Mouse (Mus musculus): ENCODE results near the gene Hist1h3e. TPM values are rescaled to one million over a fixed set of nuclear protein-coding genes. Genes with fewer than 3 reads are reported as not detected.
"Not testable (repeated sequence)": the region's sequence is repeated elsewhere in the genome, so short reads cannot be mapped to it uniquely, and the experiment has no call there.

Hist1h3e gene
- total RNA-seq, 2 experiments from 2014 or later, result 39.8 to 44.6 TPM

DNA sequence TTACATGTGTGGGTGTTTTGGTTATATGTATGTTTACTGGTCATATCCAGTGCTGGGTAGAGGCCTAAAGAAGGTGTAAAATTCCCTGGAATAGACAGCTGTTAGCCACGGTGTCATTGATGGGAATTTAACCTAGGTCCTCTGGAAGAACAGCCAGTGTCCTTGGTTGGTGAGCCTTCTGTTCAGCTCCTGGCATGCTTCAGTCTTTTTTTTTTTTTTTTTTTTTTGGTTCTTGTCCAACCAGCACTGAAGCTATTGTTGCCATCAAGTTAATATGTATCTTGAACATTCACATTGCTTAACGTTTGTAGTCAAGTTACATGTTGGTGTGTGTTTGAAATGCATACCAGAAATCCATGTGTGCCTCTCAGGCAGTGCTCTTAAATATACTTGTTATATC lies 2.3 kb upstream of the Hist1h3e start:
- DNase-seq (ENCODE audit: low spot score in 2 of 2), result no peak

DNA sequence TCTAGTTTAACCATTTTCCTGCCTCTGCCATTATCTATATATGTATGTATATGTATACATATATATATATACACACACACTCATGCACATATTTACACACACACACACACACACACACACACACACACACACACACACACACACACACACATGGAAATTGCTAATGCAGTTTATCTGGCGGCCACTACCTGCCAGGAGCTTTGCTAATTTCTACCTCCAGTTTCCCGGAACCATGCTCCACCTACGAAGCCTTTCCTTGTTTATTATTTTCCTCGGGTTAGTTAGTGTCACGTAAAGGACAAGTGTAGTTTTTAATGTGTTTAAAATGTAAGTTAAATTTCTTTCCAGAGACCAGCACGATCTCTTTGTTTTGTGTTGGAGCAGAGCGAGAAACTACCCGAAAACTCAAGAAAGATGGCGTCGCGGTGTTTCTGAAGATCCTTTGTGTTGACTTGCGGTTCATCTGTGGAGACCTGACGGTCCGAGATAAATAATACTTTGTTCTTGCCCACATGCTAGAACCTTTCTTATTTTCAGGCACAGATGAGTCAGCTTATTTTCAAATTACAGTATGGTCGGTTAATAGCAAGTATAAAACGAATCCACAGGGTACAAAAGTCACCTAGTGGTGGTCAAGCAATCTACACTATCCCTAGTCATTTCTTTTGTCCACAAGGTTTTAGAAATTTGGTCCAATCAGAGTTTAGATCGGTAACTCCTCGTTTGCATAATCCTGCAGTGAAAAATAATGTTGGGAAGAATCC lies 712 bp upstream of the Hist1h3e start:
- DNase-seq (ENCODE audit: low spot score in 2 of 2), result peak in 1 of 2 experiments; percentile 66

DNA sequence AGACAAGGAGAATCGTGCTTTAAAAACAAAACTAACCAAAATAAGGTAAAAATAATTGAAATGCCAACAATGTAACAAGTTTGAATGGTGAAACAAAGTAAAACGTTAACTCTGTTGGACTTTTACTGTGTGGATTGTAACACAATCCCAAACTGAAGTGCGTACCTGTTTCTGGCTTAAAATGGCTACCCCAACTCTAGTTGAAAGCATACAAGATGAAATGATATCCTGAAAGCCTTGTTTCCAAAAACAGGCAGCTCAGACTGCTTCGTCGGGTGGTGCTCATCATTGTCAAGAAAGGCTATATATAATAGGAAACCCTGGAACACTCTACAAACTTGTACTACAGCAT lies 662 bp downstream of the Hist1h3e start:
- not testable (repeated sequence) for DNase-seq (ENCODE audit: low spot score in 2 of 2)

DNA sequence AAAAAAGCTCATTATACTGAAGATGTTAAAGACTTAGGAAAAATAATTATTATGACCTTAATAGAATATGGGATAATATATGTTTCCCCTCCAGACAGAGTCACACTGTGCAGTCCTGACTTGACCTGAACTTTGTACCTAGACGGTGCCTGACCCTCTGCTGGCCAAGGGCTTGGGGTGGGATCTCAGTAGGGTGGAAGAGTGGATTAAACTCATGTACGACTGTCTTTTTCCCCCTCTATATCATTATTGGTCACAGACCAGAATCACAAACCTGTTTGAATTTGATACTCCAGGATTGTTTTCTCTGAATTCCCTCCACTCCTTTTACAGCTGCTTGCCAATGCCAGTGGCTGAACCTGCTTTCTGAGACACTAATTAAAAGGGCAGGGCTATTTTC lies 1.5 kb downstream of the Hist1h3e start:
- not testable (repeated sequence) for DNase-seq (ENCODE audit: low spot score in 2 of 2)

DNA sequence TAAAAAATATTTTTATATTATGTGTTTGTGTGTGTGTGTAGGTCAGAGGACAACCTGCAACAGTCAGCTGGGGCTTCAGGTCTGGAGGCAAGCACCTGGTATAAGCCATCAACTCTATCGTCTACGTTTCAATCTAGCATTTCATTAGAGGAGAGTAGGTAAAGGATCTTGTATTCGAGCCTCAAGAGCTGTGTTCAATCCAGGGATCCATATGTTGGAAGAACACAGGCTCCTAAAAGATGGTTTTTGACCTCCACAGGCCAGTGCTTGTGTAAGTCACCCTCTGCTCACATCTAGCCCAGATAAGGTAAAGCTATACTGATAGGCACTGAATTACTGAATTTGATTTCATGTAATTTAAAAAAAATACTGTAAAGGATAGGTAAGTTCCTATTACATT lies 5.3 kb downstream of the Hist1h3e start:
- no peak for DNase-seq (ENCODE audit: low spot score in 2 of 2)

DNA sequence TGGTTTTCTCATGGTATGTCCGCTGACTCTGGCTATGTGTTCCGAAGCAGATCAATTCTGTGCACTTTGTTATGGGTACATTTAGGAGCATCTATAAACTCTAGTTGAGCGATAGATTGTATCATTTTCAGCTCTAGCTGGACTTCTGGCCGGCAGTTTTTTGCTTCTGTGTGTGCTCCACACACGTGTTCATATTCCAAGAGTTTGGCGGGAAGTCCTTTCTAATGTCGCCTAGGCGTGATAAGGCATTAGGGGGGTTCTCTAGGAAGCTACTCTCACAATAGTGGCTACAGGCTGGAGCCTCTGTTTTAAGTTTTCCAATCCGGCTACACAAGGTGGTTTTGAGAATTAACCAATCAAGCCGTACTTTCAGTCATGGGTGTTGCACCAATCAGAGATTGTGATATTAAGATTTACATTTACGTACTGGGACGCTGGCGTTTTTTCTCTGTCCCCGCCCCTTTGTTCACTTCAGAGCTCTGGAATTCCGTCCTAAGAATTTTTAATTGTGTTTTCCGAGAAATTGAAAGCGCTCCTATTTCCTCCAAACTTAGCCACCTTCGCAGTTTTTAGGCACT lies 6.2 kb downstream of the Hist1h3e start:
- DNase-seq (ENCODE audit: low spot score in 2 of 2), result peak; percentile 73 to 90

DNA sequence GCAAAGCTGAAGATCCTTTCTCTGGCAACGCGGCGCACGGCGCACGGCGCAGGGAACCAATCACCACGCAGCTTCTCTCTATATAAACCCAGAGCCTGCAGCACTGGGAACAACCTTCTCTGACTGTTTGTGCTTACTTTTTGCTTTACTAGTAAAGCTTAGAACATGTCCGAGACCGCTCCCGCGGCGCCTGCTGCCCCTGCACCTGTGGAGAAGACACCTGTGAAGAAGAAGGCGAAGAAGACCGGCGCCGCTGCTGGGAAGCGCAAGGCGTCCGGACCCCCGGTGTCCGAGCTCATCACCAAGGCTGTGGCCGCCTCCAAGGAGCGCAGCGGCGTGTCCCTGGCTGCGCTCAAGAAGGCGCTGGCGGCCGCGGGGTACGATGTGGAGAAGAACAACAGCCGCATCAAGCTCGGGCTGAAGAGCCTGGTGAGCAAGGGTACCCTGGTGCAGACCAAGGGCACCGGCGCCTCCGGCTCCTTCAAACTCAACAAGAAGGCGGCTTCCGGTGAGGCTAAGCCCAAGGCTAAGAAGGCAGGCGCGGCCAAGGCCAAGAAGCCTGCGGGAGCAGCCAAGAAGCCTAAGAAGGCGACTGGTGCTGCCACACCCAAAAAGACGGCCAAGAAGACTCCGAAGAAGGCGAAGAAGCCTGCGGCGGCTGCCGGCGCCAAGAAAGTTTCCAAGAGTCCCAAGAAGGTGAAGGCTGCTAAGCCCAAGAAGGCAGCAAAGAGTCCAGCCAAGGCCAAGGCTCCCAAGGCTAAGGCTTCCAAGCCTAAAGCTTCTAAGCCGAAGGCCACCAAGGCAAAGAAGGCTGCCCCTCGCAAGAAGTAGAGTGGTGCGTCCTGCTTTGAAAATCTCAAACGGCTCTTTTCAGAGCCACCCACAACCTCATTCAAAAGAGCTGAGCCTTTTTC lies 7.0 kb downstream of the Hist1h3e start:
- peak; percentile 73 to 90 for DNase-seq (ENCODE audit: low spot score in 2 of 2)

DNA sequence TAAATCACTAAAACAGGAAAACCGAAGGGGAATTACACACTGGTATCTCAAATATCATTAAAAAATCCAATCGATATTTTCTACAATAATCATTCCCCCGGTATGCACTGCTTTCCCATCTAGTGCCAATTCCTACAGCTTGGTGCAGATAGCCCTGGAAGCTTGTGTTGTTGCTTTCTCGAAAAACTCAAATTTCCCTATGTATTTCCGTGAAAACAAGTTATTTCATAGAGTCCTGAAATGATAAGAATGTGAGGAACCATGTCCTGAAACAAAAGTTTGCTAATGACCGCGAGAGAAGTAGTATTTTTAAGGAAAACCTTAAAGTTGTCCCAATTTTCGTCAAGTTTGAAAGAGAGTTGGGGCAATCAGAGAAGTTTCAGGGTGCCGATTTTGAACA lies 7.8 kb downstream of the Hist1h3e start:
- no peak for DNase-seq (ENCODE audit: low spot score in 2 of 2)

DNA sequence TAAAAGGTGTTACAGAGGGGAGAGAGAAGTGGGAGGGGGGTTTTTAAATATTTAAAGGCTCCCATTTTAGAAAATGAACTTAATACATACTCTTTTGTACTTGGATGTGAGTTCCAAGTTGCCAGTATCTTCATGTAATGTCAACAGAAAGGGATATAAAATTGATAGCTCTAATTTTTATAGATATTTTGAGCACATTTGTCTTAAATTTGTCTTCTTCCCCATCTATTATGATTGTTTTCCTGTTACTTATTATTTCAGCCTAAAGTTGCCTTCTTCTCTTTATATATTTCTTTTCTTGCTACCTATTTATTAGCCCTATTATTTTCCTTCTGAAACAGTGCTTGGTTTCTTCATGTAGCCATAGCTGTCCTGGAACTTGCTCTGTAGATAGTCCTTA lies 9.2 kb downstream of the Hist1h3e start, which contains the start of gene Hist1h1d:
Gene Hist1h1d (plus strand): TSS at position 301 of the 400 bp plus-strand sequence.
- DNase-seq (ENCODE audit: low spot score in 2 of 2), result no peak

DNA sequence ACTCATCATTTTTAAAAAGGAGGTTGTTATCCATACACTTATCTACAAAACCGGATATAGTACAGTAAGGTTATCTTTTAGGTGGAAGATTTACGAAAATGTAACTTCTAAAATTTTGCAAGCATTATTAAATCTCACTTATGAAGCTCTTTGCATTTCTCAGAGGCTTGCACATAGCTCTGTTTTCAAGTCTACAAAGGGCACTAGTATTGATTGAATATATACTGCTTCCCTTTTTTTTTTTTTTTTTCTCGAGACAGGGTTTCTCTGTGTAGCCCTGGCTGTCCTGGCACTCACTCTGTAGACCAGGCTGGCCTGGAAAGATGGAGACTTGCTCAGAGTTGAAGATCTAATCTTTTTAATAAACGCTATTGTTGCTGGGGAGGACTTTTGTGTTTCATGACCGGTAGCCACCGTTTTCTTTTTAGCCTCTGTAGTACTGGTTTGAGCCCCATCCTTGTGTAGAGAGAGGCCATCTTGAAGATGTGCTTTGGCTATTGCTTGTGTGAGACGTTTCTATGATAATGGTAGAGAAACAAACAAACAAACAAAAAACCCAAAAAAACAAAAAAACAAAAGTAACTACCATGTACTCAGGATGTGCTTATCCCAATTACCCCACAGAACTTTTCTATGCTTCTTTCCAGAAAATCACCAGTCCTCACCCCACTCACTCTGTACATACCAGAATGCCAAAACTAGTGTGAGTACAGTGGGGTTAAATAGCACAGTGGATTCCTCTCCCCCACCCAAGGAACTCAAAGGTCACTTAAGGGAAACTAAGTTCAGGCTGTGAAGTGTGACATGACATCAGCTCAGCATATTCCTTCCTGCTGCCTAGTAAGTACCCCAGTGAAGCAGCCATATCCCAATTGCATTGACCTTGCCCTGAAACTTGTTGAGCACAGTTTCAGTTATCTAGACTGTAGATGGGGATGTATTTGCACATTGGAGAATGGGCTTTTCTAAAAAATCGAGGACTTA lies 9.9 kb downstream of the Hist1h3e start:
- no peak for DNase-seq (ENCODE audit: low spot score in 2 of 2)

DNA sequence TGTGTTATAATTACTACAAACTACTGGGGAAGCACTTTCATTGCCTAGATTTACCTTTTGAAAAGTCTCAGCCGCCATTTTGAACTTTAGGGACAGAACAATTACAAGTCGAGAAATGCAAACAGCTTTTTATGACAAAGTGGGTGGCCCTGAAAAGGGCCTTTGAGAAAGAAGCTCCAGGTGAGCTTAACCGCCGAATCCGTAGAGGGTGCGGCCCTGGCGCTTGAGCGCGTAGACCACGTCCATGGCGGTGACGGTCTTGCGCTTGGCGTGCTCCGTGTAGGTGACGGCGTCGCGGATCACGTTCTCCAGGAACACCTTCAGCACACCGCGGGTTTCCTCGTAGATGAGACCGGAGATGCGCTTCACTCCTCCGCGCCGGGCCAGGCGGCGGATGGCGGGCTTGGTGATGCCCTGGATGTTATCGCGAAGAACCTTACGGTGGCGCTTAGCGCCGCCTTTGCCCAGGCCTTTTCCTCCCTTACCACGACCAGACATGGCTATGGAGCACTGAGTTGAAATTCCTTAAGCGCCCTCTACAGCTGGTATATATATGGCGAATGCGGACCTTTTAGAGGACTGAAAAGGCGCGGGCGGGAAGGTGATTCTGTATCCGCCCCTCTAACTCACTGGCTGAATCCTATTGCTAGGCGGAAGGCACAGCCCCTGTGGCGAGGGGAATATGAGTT lies 10.9 kb downstream of the Hist1h3e start, which contains the start of gene Hist1h4f:
Gene Hist1h4f (minus strand): TSS at position 503 of the 689 bp plus-strand sequence.
- DNase-seq (ENCODE audit: low spot score in 2 of 2), result peak; percentile 90 to 95

DNA sequence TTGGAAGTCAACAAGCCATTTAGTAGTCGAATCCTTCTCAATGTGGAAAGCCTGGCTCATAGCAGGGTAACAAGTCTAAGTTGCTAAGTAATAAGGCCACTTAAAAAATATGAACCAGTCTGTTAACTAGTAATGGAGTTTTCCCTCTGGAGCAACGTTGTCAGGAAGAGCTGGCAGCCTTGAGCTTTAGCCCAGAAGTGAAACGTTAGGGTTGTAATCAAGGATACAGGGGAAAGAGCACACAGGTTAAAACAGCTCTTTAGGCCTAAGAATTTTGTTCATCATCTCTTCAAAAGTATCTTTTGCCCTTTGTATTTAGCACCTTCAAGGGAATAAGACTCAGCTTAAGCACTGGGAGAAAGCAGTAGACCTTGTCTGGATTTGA lies 11.4 kb downstream of the Hist1h3e start:
- DNase-seq (ENCODE audit: low spot score in 2 of 2), result no peak

DNA sequence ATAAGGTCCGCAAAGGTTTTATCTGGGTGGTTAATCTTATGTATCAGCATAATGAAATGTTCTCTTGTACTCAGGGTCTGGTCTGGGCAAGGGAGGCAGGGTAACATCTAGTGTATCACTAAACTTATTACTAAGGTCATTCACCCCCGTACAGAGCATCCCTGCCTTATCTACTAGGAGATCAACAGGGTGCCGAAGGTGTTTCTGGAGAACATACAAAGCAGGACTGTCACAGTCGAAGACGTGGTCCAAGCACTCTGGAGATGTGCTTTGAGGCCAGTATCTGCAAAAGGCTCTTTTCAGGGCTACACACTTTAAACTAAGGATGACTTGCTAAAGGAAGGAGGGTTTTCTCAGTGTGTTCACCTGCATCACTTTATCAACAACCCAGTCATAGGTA lies 15.5 kb downstream of the Hist1h3e start:
- no peak for DNase-seq (ENCODE audit: low spot score in 2 of 2)

DNA sequence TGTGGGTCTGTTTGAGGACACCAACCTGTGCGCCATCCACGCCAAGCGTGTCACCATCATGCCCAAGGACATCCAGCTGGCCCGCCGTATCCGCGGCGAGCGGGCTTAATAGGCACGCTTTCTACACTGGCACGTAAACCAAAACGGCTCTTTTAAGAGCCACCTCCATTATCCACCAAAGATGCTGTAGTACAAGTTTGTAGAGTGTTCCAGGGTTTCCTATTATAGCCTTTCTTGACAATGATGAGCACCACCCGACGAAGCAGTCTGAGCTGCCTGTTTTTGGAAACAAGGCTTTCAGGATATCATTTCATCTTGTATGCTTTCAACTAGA lies 17.4 kb downstream of the Hist1h3e start:
- DNase-seq (ENCODE audit: low spot score in 2 of 2), result not testable (repeated sequence)

DNA sequence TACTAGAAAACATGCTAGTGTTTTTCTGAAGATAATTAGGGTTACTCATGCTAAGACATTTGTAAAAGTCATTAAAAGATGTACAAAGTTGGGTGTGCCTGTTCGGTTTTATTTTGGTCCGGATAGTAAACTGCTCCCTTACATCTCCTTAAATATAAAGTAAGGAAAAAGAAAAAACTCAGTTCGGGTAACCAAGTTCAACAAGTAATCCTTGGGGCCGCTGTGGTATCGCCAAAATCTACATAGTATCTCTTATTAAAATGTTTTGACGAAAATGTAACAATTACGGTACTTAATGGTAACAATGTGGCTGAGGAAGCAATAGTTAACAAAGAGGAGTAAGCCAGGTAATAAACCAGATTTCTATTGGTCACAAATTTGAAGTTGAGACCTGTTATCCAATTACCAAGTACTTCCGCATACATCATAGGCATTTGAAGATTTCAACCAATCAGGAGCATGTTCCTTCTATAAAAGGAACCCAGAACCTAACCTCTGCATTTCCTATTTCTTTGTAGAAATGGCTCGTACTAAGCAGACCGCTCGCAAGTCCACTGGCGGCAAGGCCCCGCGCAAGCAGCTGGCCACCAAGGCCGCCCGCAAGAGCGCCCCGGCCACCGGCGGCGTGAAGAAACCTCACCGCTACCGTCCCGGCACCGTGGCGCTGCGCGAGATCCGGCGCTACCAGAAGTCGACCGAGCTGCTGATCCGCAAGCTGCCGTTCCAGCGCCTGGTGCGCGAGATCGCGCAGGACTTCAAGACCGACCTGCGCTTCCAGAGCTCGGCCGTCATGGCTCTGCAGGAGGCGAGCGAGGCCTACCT lies 18.0 kb downstream of the Hist1h3e start, which contains the start of gene Hist1h3f:
Gene Hist1h3f (plus strand): TSS at position 88 of the 822 bp plus-strand sequence.
- DNase-seq (ENCODE audit: low spot score in 2 of 2), result peak; percentile 69 to 91

DNA sequence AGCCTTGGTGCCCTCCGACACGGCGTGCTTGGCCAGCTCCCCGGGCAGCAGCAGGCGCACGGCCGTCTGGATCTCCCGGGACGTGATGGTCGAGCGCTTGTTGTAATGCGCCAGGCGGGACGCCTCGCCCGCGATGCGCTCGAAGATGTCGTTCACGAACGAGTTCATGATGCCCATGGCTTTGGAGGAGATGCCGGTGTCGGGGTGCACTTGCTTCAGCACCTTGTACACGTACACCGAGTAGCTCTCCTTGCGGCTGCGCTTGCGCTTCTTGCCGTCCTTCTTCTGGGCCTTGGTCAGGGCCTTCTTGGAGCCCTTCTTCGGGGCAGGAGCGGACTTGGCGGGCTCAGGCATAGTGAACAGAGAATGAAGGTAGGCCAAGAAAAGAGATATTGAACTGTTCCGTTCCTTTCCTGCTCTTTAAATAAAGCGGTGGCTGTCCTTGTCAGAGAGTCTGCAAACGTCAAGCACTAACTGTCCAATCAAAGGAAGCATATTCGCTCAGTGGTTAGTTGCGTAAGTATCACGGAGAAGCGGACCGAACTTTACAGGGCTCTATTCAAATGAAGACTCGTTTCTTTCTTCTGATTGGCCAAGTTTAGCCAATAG lies 19.1 kb downstream of the Hist1h3e start, which contains the start of gene Hist1h2bh:
Gene Hist1h2bh (minus strand): TSS at position 394 of the 609 bp plus-strand sequence.
- DNase-seq (ENCODE audit: low spot score in 2 of 2), result peak; percentile 56 to 86

DNA sequence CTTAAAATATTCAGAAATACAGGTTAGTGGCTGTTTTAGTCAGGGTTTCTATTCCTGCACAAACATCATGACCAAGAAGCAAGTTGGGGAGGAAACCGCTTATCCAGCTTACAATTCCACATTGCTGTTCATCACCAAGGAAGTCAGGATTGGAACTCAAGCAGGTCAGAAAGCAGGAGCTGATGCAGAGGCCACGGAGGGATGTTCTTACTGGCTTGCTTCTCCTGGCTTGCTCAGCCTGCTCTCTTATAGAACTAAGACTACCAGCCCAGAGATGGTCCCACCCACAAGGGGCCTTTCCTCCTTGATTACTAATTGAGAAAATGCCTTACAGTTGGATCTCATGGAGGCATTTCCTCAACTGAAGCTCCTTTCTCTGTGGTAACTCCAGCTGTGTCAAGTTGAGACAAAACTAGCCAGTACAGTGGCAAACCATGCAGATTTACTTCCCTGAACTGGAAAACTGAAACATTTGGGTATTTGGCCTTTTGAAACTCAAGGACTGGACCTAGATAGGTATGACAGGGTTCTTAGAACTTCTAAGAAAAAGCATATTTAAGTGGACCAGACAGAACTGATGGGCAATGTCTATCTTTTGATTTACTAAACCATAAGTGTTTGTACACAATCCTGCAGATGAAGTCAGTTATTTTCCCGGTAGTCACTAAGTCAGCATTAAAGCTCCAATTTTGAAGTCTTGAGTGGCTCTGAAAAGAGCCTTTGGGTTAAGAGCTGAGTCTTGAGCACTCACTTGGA lies 19.8 kb downstream of the Hist1h3e start:
- DNase-seq (ENCODE audit: low spot score in 2 of 2), result not testable (repeated sequence)

DNA sequence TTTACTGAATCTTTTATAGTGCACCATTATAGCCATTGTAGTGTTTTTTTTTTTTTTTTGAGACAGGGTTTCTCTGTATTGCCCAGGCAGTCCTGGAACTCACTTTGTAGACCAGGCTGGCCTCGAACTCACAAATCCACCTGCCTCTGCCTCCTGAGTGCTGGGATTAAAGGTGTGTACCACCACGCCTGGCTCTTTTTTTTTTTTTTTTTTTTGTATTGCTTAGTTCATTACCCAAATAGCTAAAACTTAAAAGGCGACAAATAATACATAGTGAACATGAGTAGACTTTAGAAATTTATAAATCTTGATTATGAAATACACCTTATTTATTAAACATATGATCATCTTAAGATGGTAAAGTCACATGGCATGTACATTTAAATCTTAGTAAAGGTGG lies 20.7 kb downstream of the Hist1h3e start:
- DNase-seq (ENCODE audit: low spot score in 2 of 2), result no peak
